In genomic region chr7:101301361-101301880, GRCm38 (mm10) we compare ENCODE assay signal across 8 mouse cellular contexts. TPM values are rescaled to one million over a fixed set of nuclear protein-coding genes. Genes with fewer than 3 reads are reported as not detected.
DNase-seq lines count a peak whose midpoint lies in the region; ATAC-seq and TF ChIP-seq lines count a peak whose summit lies in the region.

No protein-coding gene starts in this region.

- no peak for DNase-seq in cerebellum, adult 2 months
- DNase-seq in cerebellum, postnatal 36 days: no peak
- peak; percentile 59 for DNase-seq in right cerebral cortex, postnatal 14 days
- no peak for DNase-seq in right cerebral cortex, adult 18-20 months
- peak; percentile 33 for DNase-seq in lung, postnatal 25 days (ENCODE audit: low spot score)

- H3K9me3 ChIP-seq in stomach, embryonic 16.5 days (replicated peaks; ENCODE audit: control insufficient read depth, low read length): no peaks in the 10 kb centered on the region

- peak overlapping the region; percentile 83 for H3K4me3 ChIP-seq in cerebellum, adult 2 months (replicated peaks; ENCODE audit: insufficient read depth, low read depth, low read length)
- H3K4me3 ChIP-seq in stomach, embryonic 16.5 days (replicated peaks; ENCODE audit: low read length): peak overlapping the region; percentile 72

- H3K9ac ChIP-seq in stomach, embryonic 16.5 days (ENCODE audit: low read length): peak overlapping the region; percentile 86

- TF ChIP-seq POLR2A in cerebellum, adult 2 months (IDR thresholded peaks at IDR 0.05; ENCODE audit: borderline replicate concordance, insufficient read depth, low read length): no peak

- H3K27me3 ChIP-seq in cerebellum, adult 2 months (ENCODE audit: control insufficient read depth, insufficient read depth, low read length): no peaks in the 10 kb centered on the region
- H3K27me3 ChIP-seq in stomach, embryonic 16.5 days (ENCODE audit: control insufficient read depth, insufficient read depth, low read length): no peaks in the 10 kb centered on the region

- WGBS in cerebellum, adult 2 months: under 1% methylated on average over 30 of the region's 30 CpGs
- WGBS in stomach, embryonic 16.5 days: 3% methylated on average over 30 of the region's 30 CpGs

- ATAC-seq in hematopoietic stem cell, adult 5-6 weeks (replicated peaks in 1 of 2; ENCODE audit: insufficient read depth in 1 of 2, low FRiP score in 2 of 2, low TSS enrichment in 1 of 2, low read depth in 1 of 2, poor library complexity in 2 of 2, severe bottlenecking in 2 of 2): peak; percentile 6 to 25; a peak in 3 of 4 replicates
- ATAC-seq in stomach, embryonic 16.5 days (ENCODE audit: insufficient read depth, low FRiP score): peak; percentile 27
- ATAC-seq in erythroid progenitor cell, adult 5-6 weeks (replicated peaks; ENCODE audit: low FRiP score, poor library complexity, severe bottlenecking): no peak

- no peak for TF ChIP-seq CTCF in cerebellum, adult 2 months (IDR thresholded peaks at IDR 0.05; ENCODE audit: borderline replicate concordance, insufficient read depth, low read depth, low read length)

- peaks cover 14% of the 10 kb centered on the region for H3K4me1 ChIP-seq in cerebellum, adult 2 months (ENCODE audit: control insufficient read depth, insufficient read depth, low read length)
- H3K4me1 ChIP-seq in stomach, embryonic 16.5 days (ENCODE audit: control insufficient read depth, insufficient read depth, low read length): peaks cover 19% of the 10 kb centered on the region

- no peaks in the 10 kb centered on the region for H3K36me3 ChIP-seq in stomach, embryonic 16.5 days (ENCODE audit: control insufficient read depth, insufficient read depth, low read length)

- peak overlapping the region; percentile 69 for H3K27ac ChIP-seq in cerebellum, adult 2 months (ENCODE audit: insufficient read depth, low read length)
- peak overlapping the region; percentile 70 for H3K27ac ChIP-seq in stomach, embryonic 16.5 days (ENCODE audit: low read length)

- peak overlapping the region; percentile 94 for H3K4me2 ChIP-seq in stomach, embryonic 16.5 days (ENCODE audit: low read depth, low read length)

RNA-seq across cellular contexts. Expression of gene Atg16l2, which starts 0.6 kb away (rescaled TPM):
- 60.5 and 62.6 TPM in 2 replicates for polyA plus RNA-seq in cerebellum, adult 2 months (2012; rRNA removed)
- 7.0 and 14.2 TPM in 2 replicates for total RNA-seq in hematopoietic stem cell, adult 5-6 weeks (2017)
- 19.6 and 20.0 TPM in 2 replicates for polyA plus RNA-seq in stomach, embryonic 16.5 days (2015; fragmentation: Nextera tagmentation; extraction: Ambion mirVana)
- 1.4 and 5.9 TPM in 2 replicates for total RNA-seq in erythroid progenitor cell, adult 5-6 weeks (2015; ENCODE audit: low replicate concordance)
- total RNA-seq in erythroid progenitor cell, adult 5-6 weeks (2017; ENCODE audit: low replicate concordance): 0.64 and 8.4 TPM in 2 replicates

RNA-seq across cellular contexts. Expression of gene Stard10, which starts 15.5 kb away (rescaled TPM):
- 119 and 123 TPM in 2 replicates for polyA plus RNA-seq in cerebellum, adult 2 months (2012; rRNA removed)
- total RNA-seq in hematopoietic stem cell, adult 5-6 weeks (2017): 55.8 and 58.5 TPM in 2 replicates
- 95.6 and 106 TPM in 2 replicates for polyA plus RNA-seq in stomach, embryonic 16.5 days (2015; fragmentation: Nextera tagmentation; extraction: Ambion mirVana)
- total RNA-seq in erythroid progenitor cell, adult 5-6 weeks (2015; ENCODE audit: low replicate concordance): 73.9 and 101 TPM in 2 replicates
- 37.4 and 52.9 TPM in 2 replicates for total RNA-seq in erythroid progenitor cell, adult 5-6 weeks (2017; ENCODE audit: low replicate concordance)

RNA-seq across cellular contexts. Expression of gene Arap1, which starts 46.4 kb away (rescaled TPM):
- 41.8 and 44.8 TPM in 2 replicates for polyA plus RNA-seq in cerebellum, adult 2 months (2012; rRNA removed)
- 117 and 135 TPM in 2 replicates for total RNA-seq in hematopoietic stem cell, adult 5-6 weeks (2017)
- polyA plus RNA-seq in stomach, embryonic 16.5 days (2015; fragmentation: Nextera tagmentation; extraction: Ambion mirVana): 105 and 111 TPM in 2 replicates
- 15.1 and 20.1 TPM in 2 replicates for total RNA-seq in erythroid progenitor cell, adult 5-6 weeks (2015; ENCODE audit: low replicate concordance)
- total RNA-seq in erythroid progenitor cell, adult 5-6 weeks (2017; ENCODE audit: low replicate concordance): 10.6 and 12.7 TPM in 2 replicates

Comparison
In these comparisons a context has a peak if more than half of its experiments do, and no peak if none do; other contexts are left out.
1. DNase-seq: peak in right cerebral cortex, postnatal 14 days (single experiment) and lung, postnatal 25 days (single experiment); none in cerebellum, adult 2 months (0 of 2), cerebellum, postnatal 36 days (0 of 2) and right cerebral cortex, adult 18-20 months (single experiment).